Mouse (Mus musculus) thymus, postnatal 14 days (tissue): ENCODE measurements around the gene Gm49333.

Experiments used
- DNase-seq: peaks from one replicate; pipeline ENCODE4 v3.0.0; 2021

Gm49333 gene

DNA sequence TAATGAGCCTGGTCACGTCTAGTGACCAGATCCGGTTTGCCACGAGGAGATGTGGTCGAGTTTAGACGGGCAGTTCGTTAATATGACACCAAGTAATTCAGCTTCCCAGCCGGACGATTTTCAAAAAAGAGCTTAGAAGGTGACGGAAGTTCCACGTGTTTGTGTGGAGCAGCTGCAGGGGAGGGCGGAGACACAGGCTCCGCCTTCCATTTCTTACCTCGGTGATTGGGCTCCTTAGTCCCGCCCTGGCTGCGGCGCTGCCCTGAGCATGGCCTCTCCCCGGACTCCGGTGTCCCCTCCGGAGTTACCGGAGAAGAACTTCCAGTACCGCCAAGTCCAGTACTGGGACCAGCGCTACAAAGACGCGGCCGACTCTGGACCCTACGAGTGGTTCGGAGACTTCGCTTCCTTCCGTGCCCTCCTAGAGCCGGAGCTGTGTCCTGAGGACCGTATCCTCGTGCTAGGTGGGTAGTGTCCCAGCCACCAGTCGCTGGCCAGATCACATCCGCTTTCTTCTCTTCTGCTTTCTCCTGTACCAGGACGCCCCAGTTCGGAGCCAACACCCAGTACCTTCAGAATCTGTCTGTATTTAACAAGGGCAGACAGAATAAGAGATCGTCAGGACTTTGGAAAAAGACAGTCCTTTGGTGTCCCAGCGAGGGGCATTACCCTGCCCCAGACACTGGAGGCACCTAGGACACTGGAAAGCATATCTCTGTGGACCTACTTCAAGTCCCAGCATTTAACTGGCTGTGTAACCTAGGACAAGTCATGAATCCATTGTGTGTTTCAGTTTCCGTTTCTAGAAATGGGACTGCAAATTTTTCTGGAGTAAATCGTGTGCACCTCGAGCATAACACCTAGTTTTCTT, at the start of gene Gm49333, which contains the start of the genes Eef1akmt4 and Alg3:
TSS of gene Gm49333 (plus strand) at position 254 of the 871 bp plus-strand sequence.
TSS of gene Eef1akmt4 (plus strand) at position 237 of the 871 bp plus-strand sequence.
TSS of gene Alg3 (minus strand) at position 379 of the 871 bp plus-strand sequence.
- DNase-seq: peak; percentile 85

- DNase-seq: no peak
Measured at GRCm38 (mm10) chr16:20565075-20565474, 46.3 kb upstream of the Gm49333 start.

DNA sequence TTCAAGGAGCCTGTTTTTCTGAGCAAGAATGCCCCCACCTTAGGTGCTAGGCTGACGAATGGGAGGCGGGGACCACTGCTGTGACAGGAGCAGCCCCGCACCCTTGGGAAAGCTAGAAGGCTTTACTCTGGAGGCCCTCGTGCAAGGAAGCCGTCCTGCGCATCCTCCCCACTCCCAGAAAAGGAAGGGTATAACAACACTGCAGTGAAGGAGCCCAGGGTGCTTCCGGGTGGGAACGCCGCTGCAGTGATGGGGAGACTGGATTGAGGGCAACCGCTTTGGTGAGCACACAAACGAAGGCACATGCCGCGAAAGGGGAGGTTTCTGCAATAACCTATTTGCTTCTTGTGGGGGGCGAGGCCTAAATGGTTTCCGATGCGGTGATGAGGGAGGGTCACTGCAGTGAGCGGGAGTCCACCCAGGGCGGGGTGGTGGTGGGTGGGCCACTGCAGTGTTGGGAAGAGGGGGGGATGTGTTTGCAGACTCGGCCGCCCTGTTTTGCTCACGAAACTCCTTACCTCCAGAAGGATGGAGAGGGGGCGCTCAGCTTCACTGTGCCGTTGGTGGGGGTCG, 22.0 kb upstream of the Gm49333 start, which contains the start of gene Vwa5b2:
TSS of gene Vwa5b2 (plus strand) at position 106 of the 573 bp plus-strand sequence.
- DNase-seq: no peak

- DNase-seq: no peak
Measured at GRCm38 (mm10) chr16:20589939-20590679, 21.3 kb upstream of the Gm49333 start.

DNA sequence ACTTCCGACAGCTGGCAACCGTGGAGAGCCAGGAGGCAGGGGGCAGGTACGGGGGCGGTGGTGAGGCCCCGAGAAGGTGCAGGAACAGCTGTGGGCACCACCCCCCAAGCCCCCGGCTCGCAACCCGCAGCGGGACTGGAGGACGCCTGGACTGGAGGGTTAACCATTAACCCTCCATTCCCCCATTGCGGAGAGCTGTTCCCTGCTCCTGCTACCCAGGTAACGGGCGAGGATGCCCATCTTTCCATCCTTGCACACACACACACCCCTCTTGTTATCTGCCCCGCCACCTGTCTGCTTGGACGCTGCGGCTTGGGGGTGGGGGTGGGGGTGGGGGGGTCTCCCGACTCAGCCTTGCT, 20.8 kb upstream of the Gm49333 start:
- no peak for DNase-seq

GRCm38 (mm10) chr16:20591076-20591705, 20.2 kb upstream of the Gm49333 start:
- no peak for DNase-seq

DNA sequence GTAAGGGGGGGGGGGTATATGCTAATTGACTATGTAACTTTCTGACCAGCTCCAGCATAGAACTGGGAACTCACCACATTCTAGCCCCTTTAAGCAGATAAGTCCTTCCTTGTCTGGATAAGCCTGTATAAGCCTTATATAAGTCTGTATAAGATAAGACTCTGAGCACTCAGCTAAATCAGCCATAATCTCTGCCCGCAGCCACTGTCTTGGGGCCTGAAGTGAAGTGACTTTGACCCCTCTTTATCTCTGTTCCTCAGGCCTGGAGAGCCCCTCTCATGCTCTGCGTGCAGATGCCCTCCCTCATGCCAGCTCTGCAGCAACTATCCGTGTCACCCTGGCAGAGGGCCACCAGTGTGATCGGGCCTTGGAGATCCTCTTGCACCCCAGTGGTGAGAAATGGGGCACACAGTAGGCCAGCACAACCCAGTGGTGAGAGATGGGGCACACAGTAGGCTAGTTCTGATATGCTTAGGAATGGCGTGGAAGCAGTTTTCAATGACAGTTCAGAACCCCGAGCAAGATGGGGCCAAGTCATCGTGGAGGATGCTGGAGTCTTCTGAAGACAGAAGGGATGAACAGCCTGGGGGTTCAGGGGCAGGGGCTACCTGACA, 16.2 kb upstream of the Gm49333 start:
- DNase-seq: no peak

DNA sequence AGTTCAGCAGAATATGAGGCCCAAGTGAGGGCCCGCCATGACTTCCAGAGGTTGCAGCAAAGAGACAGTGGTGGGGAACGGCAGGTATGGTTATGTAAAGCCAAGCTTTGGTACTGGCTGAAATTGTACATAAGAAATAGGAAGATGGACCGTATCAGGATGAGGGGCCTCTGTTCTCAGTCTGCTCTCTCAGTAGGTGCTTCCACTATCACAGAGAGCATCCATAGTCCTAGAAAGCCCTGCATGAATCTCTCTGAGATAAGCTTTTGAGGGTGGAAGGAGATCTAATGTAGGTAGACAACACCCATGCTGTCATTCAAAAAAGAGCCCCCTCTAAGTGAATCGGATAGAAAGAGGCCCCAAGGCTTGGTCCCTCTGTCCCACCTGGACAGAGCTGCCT, 15.7 kb upstream of the Gm49333 start:
- DNase-seq: no peak

DNA sequence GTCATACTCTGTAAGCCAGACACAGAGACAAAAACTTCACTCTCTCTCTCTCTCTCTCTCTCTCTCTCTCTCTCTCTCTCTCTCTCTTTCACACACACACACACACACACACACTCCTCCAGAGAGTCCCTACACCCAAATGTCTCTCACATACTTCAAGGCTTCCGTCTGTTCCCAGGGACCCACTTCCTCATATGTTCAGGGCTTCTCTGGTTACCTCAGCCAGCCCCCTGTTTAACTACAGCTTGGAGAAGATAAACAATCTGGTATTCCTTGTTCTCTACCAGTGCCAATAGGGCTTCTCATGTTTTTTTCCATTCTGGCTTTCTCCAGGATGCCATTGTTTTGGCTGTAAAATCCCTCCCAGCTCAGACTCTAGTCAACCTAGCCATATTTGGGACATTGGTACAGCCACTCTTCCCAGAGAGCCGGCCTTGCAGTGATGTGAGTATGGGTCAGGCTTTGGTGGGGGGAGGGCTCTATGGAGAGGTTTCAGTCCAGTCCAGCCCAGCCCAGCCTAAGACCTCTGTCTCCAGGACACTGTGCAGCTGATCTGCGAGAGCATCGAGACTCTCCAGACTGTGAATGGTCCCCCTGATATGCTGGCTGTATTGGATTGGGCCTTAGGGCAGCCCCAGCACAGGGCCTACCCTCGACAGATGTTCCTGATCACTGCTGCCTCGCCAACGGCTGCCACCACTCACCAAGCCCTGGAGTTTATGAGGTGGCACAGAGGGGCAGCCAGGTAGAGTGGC, 14.5 kb upstream of the Gm49333 start:
- no peak for DNase-seq

GRCm38 (mm10) chr16:20600511-20600910, 10.9 kb upstream of the Gm49333 start:
- no peak for DNase-seq

- no peak for DNase-seq
Measured at GRCm38 (mm10) chr16:20604705-20605104, 6.7 kb upstream of the Gm49333 start.

GRCm38 (mm10) chr16:20610501-20611356, 681 bp upstream of the Gm49333 start:
- DNase-seq: peak; percentile 75

- peak; percentile 11 for DNase-seq
Measured at GRCm38 (mm10) chr16:20619541-20620398, 8.4 kb downstream of the Gm49333 start.

GRCm38 (mm10) chr16:20620399-20620735, 9.0 kb downstream of the Gm49333 start:
- DNase-seq: no peak

DNA sequence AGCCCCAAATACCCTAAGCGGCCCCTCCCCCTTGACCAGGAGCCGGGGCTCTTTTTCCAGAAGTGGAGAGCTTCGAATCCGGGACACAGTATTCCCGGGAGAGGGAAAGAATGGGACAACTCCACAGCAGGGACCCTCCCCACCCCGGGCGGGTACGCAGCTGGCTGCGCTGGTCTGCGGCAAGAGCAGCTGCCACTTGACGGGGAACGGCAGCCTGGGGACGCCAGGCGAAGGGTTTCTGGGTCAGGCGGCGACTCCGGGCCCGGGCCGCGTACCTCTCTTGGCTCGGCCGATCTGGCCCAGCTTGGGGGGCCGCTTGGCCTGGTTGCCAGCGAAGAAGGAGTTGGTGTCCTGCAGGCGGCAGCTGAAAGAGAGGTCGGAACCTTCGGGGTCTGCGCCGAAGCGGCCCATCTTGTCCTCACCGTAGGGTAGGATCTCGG, 9.4 kb downstream of the Gm49333 start:
- no peak for DNase-seq

GRCm38 (mm10) chr16:20621191-20621990, 10.0 kb downstream of the Gm49333 start, which contains the start of gene Camk2n2:
Gene Camk2n2, minus strand, starts transcription at chr16:20621287.
- peak; percentile 59 for DNase-seq

GRCm38 (mm10) chr16:20621991-20622685, 10.7 kb downstream of the Gm49333 start:
- DNase-seq: peak; percentile 32

DNA sequence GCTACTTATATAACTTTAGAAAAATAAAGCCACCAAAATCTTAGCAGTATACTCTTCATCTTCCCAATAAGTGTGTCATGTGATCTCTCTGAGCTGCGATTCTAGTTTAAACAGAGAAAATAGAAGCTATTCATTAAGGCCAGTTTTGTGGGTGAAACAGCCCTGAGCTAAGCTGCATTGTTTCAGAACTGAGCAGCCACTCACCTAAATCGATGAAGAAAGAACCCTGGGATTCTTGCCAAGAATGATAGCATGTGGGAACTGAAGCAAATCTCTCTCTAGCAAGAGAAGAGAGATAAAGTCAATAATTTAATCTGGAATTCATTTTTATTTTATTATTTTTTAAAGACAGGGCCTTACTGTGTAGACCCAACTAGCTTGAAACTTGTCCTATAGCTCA, 11.8 kb downstream of the Gm49333 start:
- no peak for DNase-seq
